Comparison of ENCODE assay signal across 8 mouse cellular contexts in the genomic region with DNA sequence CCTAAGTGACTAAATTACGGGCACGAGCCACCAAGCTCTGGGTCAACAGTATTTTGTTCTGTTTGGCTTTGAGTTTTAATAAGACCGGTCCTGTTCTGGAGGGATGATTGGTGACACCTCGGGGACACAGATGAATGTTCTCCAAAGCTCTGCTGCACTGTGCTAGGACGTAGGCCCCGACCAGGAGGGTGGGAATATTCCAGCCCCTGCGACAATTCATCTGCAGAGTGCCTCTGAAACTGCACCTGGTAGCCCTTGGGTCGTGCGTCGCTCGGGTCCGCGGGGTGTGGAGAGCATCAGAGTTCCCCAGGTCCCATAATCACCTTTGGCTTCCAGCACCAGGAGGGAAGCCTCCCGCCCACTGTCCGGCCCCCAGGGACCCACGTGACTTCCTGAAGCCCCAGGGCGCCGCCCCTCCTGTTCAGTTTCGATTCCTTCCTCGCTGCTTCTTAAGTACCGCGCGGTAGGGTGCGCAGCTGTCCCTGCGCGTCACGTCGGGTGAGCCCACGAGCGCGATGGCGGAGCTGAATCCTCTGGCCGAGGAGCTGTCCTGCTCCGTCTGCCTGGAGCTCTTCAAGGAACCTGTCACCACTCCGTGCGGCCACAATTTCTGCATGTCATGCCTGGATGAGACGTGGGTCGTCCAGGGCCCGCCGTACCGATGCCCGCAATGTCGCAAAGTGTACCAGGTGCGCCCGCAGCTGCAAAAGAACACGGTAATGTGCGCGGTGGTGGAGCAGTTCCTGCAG. TPM values are rescaled to one million over a fixed set of nuclear protein-coding genes. Genes with fewer than 3 reads are reported as not detected.
DNase-seq lines count a peak whose midpoint lies in the region; ATAC-seq lines count a peak whose summit lies in the region.

A gene (plus strand): TSS at position 403 of the 749 bp plus-strand sequence.

- peak within 1 kb of the TSS; percentile 66 for H3K9ac ChIP-seq in embryonic facial prominence, embryonic 14.5 days (ENCODE audit: low read depth, low read length)
- H3K9ac ChIP-seq in kidney, embryonic 14.5 days (ENCODE audit: low read depth, low read length), result peak within 1 kb of the TSS; percentile 61
- H3K9ac ChIP-seq in liver, embryonic 11.5 days (ENCODE audit: low read depth, low read length), result peak within 1 kb of the TSS; percentile 97

- H3K27me3 ChIP-seq in embryonic facial prominence, embryonic 14.5 days (replicated peaks; ENCODE audit: control insufficient read depth, insufficient read depth, low read length), result peaks cover 19% of the 10 kb centered on the region
- no peaks in the 10 kb centered on the region; the same call in 1 of the 2 replicates for H3K27me3 ChIP-seq in heart, embryonic 10.5 days (ENCODE audit: insufficient read depth, poor library complexity, severe bottlenecking)
- no peaks in the 10 kb centered on the region for H3K27me3 ChIP-seq in kidney, embryonic 14.5 days (ENCODE audit: control insufficient read depth, insufficient read depth, low read length)
- H3K27me3 ChIP-seq in liver, embryonic 11.5 days (replicated peaks; ENCODE audit: control insufficient read depth, insufficient read depth, low read length), result no peaks in the 10 kb centered on the region

- no peaks in the 10 kb centered on the region for H3K9me3 ChIP-seq in embryonic facial prominence, embryonic 14.5 days (ENCODE audit: control insufficient read depth, low read length)
- no peaks in the 10 kb centered on the region for H3K9me3 ChIP-seq in heart, embryonic 10.5 days
- no peaks in the 10 kb centered on the region for H3K9me3 ChIP-seq in kidney, embryonic 14.5 days (ENCODE audit: control insufficient read depth, low read length)
- no peaks in the 10 kb centered on the region for H3K9me3 ChIP-seq in liver, embryonic 11.5 days (ENCODE audit: control insufficient read depth, low read length)

- peak; percentile 44 to 63 for DNase-seq in cerebellum, postnatal 10 days
- no peak for DNase-seq in cerebellum, adult 11-12 months
- DNase-seq in embryonic facial prominence, embryonic 14.5 days (ENCODE audit: low spot score), result peak; percentile 95
- DNase-seq in heart, embryonic 10.5 days (ENCODE audit: low spot score), result peak; percentile 96
- peak; percentile 87 for DNase-seq in liver, embryonic 11.5 days (ENCODE audit: low spot score)
- DNase-seq in spleen, postnatal 14 days (ENCODE audit: low spot score in 2 of 2), result peak; percentile 90 to 94

- peak within 1 kb of the TSS; percentile 61 for H3K4me2 ChIP-seq in embryonic facial prominence, embryonic 14.5 days (ENCODE audit: low read depth, low read length)
- H3K4me2 ChIP-seq in kidney, embryonic 14.5 days (replicated peaks; ENCODE audit: low read depth, low read length), result peak within 1 kb of the TSS; percentile 43
- H3K4me2 ChIP-seq in liver, embryonic 11.5 days, result peak within 1 kb of the TSS; percentile 78

- no peaks in the 10 kb centered on the region for H3K36me3 ChIP-seq in embryonic facial prominence, embryonic 14.5 days (ENCODE audit: control insufficient read depth, insufficient read depth, low read length)
- H3K36me3 ChIP-seq in heart, embryonic 10.5 days, result no peaks in the 10 kb centered on the region
- no peaks in the 10 kb centered on the region for H3K36me3 ChIP-seq in kidney, embryonic 14.5 days (ENCODE audit: control insufficient read depth, insufficient read depth, low read length)
- H3K36me3 ChIP-seq in liver, embryonic 11.5 days (ENCODE audit: control insufficient read depth, insufficient read depth, low read length), result peaks cover 3% of the 10 kb centered on the region; the same call in 1 of the 2 replicates

- H3K27ac ChIP-seq in embryonic facial prominence, embryonic 14.5 days (replicated peaks; ENCODE audit: low read depth, low read length), result no peak within 1 kb of the TSS
- peak within 1 kb of the TSS; percentile 91 for H3K27ac ChIP-seq in heart, embryonic 10.5 days
- H3K27ac ChIP-seq in kidney, embryonic 14.5 days (ENCODE audit: low read depth, low read length), result no peak within 1 kb of the TSS; the same call in 1 of the 2 replicates
- peak within 1 kb of the TSS; percentile 84 for H3K27ac ChIP-seq in liver, embryonic 11.5 days (ENCODE audit: low read depth, low read length)

- no peaks in the 10 kb centered on the region for H3K4me1 ChIP-seq in embryonic facial prominence, embryonic 14.5 days (ENCODE audit: control insufficient read depth, insufficient read depth, low read length)
- H3K4me1 ChIP-seq in heart, embryonic 10.5 days, result peaks cover 35% of the 10 kb centered on the region
- H3K4me1 ChIP-seq in kidney, embryonic 14.5 days (ENCODE audit: control insufficient read depth, insufficient read depth, low read length), result peaks cover 10% of the 10 kb centered on the region; the same call in 1 of the 2 replicates
- peaks cover 19% of the 10 kb centered on the region for H3K4me1 ChIP-seq in liver, embryonic 11.5 days (replicated peaks; ENCODE audit: control insufficient read depth, insufficient read depth, low read length)

- H3K4me3 ChIP-seq in embryonic facial prominence, embryonic 14.5 days (ENCODE audit: low read depth, low read length), result peak within 1 kb of the TSS; percentile 48
- H3K4me3 ChIP-seq in heart, embryonic 10.5 days, result peak within 1 kb of the TSS; percentile 81
- H3K4me3 ChIP-seq in kidney, embryonic 14.5 days (ENCODE audit: low read length), result peak within 1 kb of the TSS; percentile 45
- H3K4me3 ChIP-seq in liver, embryonic 11.5 days (ENCODE audit: low read depth, low read length), result peak within 1 kb of the TSS; percentile 94

- 5% methylated on average over 46 of the region's 48 CpGs for WGBS in embryonic facial prominence, embryonic 14.5 days
- 2% methylated on average over 48 of the region's 48 CpGs for WGBS in heart, embryonic 10.5 days
- WGBS in kidney, embryonic 14.5 days, result 3% methylated on average over 48 of the region's 48 CpGs
- WGBS in liver, embryonic 11.5 days, result 1% methylated on average over 48 of the region's 48 CpGs

- ATAC-seq in embryonic facial prominence, embryonic 14.5 days (ENCODE audit: low read depth), result peak; percentile 89
- peak; percentile 90 for ATAC-seq in kidney, embryonic 14.5 days (ENCODE audit: low FRiP score, low TSS enrichment)
- peak; percentile 92 for ATAC-seq in liver, embryonic 11.5 days (replicated peaks; ENCODE audit: low FRiP score)
- ATAC-seq in monocyte, adult 5-6 weeks (replicated peaks; ENCODE audit: insufficient number of reproducible peaks, low FRiP score, low TSS enrichment, poor library complexity, severe bottlenecking), result peak; percentile 91

RNA-seq across cellular contexts. Expression of the gene that starts here (rescaled TPM):
- 9.0 and 9.6 TPM in 2 replicates for polyA plus RNA-seq in embryonic facial prominence, embryonic 14.5 days (2014; fragmentation: Nextera tagmentation; extraction: Ambion mirVana)
- 12.7 and 13.9 TPM in 2 replicates for polyA plus RNA-seq in heart, embryonic 10.5 days (2016; fragmentation: Nextera tagmentation; extraction: Ambion mirVana)
- polyA plus RNA-seq in kidney, embryonic 14.5 days (2014; fragmentation: Nextera tagmentation; extraction: Ambion mirVana), result 11.5 and 13.2 TPM in 2 replicates
- 20.6 and 21.1 TPM in 2 replicates for polyA plus RNA-seq in liver, embryonic 11.5 days (2014; fragmentation: Nextera tagmentation; extraction: Ambion mirVana)
- total RNA-seq in monocyte, adult 5-6 weeks (2017), result 49.5 to 82.1 TPM (median 73.1 TPM) in 3 replicates

Comparison
In these comparisons a context has a peak if more than half of its experiments do, and no peak if none do; other contexts are left out.
1. H3K27ac ChIP-seq: peak in heart, embryonic 10.5 days (single experiment) and liver, embryonic 11.5 days (single experiment); none in embryonic facial prominence, embryonic 14.5 days (single experiment) and kidney, embryonic 14.5 days (single experiment).
2. Peak in every context shown above with its lines, with median percentiles within 50 percentile points of each other: ATAC-seq, H3K4me2 ChIP-seq, H3K4me3 ChIP-seq and H3K9ac ChIP-seq.